Mouse (Mus musculus) adrenal gland, postnatal 36 days (tissue): ENCODE measurements at regions not wholly inside any gene's neighbourhood (a gene's known extent, or its start where the extent isn't known, plus 50 kb on each side); places are given as distances from the start of the nearest gene placed in this dataset.

Experiments used
- DNase-seq, 2 experiments: peaks; one replicate each; pipeline ENCODE4 v3.0.0; 2021; ENCODE audit warnings: mixed read lengths in 1 of 2

DNA sequence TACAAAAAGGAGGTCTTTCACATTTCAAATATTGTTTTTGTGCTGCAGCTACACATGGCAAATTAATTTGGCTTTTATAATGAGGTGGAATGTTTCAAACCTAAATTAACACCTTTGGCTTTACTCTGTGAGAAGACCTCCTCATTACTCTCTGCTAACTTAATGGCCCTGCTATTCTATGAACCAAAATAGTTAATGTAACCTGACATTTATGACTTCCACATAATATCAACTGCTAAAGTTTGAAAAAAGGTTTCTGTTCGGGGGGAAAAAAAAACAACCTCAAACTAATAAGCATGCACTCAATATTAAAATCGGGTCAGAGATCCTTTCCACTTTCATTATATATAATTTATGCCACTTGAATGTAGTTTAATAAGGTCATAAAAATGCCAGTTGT is 197.2 kb upstream of the Cep162 start:
- DNase-seq: no peak

DNA sequence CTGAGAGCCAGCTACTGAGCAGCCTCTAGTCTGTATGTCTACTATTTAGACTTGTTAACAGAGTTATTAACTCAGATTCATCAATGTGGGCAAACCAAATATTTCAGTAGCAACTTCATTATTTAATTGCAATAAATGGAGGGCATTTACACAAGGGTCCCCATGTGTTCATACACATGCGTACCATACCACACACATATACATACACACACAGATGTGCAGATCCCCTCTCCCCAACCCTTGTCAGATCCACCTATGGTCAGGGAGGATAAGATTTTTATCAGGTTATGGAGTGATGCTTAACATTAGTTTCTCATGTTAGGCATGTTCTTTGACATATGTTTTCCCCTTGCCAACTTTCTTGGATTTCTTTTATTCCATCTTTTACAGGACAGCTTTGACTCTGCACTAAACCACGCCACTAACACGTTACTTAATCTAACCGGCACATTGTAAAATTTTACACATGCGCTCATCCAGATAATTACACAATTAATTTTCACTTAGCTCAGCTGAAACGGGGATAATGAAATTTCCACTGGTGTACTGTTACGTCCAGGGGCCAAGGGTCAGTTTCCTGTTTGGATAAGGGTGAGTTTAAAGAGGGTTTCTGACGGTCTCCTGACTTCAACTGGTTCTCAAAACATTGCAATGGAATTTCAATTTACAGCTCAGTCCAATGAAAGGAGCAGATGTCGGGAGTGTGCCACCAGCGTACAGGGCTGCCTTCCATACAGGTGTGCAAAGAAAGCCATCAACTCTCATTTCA is 188.3 kb upstream of the Cep162 start:
- DNase-seq: no peak

DNA sequence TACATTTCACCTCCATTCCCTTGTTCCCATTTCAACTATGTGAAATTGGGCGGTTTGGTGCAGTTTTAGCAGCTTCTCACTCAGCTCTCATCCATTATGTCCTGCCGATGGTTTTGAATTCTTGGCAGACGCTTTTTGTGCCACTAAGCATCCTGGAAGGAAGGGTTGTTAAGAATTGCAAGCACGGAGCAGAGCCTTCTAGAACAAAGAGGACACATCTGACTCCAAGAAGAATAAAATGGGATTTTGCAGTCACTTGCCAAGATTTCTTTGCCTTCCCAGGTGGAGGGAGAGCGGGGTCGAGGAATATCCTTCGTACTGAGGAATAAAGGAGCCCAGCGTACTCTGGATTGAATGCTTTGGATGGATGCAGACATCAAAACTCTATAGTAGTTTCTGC is 176.7 kb upstream of the Cep162 start:
- no peak for DNase-seq

DNA sequence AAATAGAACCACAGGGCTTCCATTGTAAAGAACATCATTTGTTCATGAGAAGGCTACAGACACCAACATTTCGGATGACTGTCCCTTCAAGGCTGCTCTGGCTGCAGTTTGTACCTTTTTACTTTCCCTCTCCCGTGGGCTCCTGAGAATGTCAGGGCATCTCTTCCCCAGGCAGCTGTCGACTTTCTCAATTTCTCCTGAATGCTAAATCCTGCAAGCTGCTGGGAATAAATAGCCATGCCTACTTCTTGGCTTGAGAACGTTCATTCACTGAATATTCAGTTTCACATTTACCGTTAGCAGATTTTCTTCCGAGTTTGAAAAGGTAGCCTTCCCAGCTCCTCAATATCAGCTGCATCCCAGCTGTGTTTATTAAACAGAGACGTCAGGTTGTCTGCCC is 176.2 kb upstream of the Cep162 start:
- no peak for DNase-seq

DNA sequence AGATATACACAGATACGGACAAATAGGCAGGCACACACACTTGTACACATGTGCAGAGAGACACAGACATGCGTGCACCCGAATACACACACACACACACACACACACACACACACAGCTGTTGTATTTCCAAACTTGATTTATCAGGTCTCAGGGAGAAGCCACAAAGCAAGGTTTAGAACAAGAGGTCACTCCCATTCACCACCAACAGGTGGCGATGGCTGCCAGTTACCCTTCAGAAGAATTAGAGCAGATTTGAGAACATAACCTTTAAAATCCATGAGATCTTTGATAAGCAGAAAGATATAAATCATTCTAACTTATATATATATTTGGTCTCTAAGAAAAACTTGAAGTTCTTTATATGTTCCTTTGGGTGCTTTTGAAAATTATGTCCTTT is 169.9 kb upstream of the Cep162 start:
- peak; percentile 8 to 37 for DNase-seq

DNA sequence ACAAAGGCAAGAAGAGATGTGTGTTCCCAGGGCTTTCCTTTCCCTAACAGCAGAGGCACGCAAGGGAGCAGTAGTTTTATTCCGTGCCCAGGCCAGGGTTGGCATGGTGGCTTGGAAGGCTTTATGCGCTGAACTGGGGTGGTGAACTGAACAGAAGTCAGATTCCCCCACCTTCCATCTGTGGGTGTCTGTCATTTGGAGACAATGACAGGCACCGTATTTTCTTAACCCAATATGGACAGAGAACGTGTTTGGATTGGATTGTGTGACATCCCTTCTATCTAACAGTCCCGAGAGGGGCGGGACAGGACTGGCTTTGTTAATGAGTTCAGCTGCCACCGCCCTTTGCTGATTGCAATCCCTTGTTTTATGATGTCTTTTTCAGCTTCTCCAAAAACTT is 165.8 kb upstream of the Cep162 start:
- no peak for DNase-seq

DNA sequence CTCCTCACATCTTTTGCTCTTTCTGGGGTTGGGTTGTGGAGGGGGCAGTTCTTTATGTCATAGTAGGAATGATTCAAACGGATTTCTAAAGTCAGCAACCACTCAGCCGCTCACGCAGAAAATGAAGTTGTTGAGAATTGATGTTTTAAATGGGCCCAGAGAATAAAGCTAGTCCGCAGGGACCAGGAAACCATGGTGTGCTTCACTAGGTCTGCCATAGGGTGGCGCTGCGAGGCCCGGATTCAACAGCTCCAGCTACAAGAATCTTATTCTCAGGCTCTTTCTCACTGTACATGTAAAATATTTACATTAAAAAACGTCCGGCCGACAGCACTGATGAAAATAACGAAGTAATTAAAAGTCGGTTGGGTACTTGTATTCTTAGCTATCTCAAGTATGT is 164.0 kb upstream of the Cep162 start:
- DNase-seq: peak; percentile 13 to 29

DNA sequence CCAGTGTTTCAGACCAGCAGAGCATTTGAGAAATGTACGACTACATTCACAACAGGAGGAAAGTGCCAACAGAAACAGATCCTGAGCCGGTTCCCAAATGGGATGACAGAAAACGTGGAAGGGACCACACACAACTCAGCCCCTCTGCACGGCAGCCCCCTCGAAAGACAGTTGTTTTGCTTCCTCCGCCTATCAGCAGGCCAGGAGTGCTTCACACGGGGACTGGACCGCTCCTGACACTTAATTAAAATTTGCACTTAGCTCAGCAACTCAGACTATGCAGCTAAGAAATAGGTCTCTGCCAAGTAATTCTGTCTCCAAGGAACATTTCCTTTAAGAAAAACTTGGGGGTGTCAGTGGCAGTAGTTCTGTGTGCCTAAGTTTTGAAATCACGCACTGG is 157.6 kb upstream of the Cep162 start:
- DNase-seq: no peak

DNA sequence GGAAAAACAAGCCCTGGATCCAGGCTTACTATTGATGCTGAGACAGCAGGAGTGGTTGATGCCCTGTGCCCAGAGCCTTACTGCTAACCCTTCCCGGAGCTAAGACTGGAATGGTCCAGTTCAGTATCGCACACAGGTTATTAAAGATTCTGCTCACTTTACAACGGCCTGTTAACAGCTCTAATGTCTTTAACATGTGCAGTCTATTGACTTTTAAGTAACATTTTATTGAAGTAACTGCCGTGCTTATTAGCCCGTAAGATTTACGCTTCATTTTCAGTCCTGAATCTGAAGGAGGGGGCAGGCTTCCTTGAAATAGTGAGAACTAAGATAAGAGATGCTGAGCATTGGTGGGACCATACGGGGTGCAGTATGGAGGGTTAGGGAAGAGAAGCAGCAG is 155.7 kb upstream of the Cep162 start:
- DNase-seq: no peak

DNA sequence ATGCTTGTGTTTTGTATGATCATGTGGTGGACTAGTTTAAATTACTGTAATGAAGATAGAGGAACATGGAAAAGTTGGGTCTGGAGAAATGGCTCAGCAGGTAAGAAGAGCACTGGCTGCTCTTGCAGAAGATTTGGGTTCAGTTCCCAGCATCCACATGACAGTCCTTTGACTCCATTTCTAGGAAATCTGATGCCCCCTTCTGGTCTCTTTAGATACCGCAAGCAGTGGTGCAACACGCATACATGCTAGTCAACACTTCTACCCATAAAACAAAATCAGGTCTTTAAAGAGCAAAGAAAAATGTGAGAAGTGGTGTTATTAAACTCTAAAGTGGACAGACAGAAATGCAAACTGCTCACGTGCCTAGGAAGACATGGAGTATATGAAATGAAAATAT is 154.4 kb upstream of the Cep162 start:
- no peak for DNase-seq

DNA sequence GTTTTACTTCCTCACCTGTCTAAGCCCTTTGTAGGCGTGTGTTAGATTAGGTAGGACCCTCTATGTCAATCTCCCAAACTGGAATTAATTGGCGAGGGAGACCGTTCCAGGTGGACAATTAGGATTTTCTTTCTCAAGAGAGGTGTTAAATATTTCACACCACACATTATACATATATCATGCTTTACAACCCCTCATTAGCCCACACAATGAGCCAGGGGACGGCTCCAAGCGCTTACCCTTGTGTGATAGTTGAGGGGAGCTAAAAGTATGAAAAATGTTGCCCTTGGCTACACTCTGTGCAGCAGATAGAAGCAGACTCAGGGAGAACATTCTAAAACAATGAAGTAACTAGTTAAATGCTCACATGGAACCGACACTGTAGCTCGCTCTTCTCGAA is 153.5 kb upstream of the Cep162 start:
- DNase-seq: no peak

DNA sequence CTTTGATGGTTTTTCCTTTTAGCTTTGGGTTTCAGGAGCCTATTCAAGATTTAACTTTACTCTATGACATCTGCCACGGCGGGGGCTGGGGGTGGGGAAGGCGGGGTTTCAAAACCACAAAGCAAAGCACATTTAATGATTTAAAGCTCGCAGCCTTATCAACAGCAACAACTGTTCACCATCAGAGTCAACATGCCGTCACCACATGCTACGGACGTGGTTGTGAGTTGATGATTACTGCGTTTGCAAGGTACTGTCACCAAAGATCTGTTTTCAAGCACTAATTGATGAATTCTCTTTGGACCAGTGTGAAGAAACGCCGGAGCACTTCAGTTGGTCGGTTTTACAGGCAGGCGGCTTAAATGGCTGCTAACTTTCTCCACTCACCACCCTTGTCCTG is 151.1 kb upstream of the Cep162 start:
- DNase-seq: no peak

DNA sequence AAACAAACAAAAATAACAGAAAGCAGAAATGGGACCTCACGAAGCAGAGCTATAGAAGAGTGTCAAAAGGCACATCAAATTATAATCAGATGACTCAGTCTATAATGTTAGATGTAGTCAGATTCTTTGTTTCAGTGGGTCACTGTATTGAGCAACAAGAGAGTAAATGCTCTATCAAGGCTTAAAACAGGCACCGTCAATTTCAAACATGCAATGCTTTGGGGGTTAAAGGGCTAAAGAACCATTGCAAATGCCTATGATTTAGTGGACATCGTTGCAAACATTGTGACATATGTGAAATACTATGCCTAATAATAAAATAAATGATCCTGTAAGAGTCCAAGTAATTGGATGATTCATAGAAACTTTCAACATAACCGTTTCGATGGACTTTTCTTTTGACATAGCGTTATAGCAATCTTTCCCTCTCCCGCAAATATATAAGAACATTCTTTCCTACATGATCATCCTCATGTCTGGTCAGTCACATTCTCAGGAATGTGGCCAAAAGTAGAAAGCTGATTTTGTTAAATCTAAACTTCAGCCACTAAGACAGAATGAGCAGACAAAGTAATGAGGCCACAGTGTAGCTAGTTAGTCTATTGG is 149.9 kb upstream of the Cep162 start:
- DNase-seq: no peak

DNA sequence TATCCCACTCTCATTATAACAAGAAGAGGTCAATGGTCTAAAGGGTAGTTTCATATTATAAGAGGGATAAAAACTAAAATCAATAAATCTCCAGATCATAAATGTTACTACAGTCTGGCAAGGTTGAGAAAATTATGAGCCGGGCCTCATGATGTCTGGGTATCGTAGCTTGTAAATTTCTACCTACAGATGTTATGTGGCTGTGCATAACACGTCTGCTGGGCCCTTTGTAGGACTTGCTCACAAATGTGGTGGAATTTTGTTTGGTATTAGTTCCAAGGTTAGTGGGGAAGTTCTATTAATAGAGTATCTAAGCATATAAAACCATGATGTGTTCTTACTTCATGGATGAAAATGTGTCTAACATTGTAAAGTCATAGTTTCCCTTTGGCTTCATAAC is 146.7 kb upstream of the Cep162 start:
- DNase-seq: no peak

DNA sequence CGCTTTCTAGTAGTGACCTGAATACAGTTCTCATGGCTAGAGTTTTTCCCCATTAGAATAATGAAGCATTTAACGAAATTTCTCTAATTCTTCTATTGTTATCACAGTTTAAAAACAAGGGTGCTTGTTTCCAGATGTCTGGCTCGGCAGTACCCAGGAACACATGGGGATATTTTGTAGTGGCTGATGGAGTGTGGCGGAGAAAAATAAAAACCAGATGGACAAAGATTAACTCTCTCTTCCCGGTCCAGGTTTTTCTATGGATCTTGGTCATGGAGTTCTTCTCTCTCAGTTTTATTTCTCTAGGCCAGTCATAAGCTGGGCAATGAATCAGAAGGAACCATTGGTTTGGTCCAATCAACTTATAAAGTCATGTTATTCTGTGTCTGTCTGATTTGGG is 132.2 kb upstream of the Cep162 start:
- DNase-seq: no peak

DNA sequence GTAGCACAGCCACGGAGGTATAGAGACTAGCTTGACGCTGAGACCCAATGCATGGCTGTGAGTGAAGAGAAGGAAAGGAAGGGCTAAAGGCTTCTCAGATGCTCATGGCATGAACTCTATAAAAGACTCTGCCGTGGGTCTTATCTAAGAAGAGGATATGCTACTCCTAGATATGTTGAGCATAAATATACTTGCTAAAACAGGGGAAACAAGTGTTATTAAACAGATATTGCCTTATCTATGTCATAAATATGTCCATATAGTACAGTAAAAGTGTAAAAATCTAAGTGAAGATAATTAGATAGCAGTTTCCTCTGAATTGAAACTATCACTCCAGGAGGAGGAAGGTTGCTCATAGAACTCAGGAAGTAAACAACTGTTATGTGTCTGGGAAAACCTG is 128.2 kb upstream of the Cep162 start:
- DNase-seq: no peak

DNA sequence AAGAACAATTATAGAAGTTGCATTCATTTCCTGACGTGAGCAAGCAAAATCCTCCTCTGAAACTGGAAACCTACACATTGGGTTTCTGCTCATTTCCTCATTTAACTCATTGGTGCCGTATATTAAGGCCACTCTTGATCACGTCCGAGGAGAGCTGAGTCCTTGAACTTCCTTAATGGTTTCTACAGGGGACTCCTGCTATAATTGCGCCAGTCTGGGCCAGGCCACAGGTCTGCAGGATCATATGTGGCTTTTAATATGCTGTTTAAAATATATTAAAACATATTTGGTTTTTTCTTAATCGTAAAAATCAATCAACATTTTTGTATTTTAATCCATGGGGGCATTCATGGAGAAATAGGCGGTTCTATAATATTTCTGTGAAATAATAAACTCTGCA is 122.6 kb upstream of the Cep162 start:
- no peak for DNase-seq

DNA sequence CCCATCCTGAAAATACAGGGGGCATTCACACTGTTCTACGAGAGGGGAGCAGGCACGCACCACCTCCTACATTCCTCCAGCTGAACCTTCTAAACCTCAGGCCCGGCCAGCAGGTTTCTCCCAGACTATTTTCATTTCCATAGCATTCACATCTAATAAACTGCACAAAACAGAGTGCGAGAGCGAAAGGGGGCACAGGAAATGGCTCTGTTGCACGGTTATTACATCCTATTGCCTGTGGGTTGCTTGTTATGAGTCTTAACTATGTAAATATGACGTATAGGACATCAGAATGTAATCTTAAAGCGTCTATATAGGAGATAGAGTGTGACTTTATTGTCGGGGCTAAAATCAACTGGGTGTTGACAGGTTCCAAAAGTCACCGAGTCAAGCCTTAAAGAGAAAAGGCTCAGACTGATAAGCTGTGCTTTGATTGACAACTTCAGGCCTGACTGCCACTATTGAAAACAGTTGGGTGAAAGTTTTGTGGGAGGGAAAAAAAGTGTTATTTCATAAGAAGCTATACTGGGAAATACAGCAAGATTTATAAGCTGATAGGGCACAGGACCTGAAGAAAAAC is 121.5 kb upstream of the Cep162 start:
- DNase-seq: no peak

DNA sequence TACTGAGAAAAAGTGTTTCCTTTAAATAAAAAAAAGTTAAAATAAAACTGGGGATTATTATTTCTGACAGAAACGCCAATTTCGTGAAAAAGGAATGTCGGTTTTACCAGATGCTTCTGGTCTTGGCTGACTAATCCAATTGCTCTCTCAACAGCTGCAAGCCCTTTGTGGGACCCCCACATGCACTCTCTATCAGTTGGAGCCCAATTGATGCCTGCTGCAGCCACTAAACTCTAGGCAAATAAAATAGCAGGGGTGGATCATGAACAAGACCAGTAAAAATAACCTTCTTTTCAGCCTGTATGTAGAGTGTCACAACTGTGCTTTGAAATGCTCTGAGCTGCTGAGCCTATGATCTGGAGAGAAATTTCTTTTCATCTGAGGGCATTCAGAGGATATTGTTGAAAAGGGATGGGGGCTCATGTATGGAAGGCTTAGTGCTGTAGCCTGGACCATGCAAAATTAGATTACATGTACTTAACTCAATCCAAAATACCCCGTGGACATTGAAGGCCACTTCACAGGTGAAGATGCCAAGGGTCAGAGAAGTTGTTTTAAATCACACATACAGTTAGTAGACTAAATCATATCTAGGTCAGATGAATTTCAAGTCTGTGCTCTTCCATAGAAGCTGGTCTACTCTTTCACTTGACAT is 117.0 kb upstream of the Cep162 start:
- DNase-seq: no peak

DNA sequence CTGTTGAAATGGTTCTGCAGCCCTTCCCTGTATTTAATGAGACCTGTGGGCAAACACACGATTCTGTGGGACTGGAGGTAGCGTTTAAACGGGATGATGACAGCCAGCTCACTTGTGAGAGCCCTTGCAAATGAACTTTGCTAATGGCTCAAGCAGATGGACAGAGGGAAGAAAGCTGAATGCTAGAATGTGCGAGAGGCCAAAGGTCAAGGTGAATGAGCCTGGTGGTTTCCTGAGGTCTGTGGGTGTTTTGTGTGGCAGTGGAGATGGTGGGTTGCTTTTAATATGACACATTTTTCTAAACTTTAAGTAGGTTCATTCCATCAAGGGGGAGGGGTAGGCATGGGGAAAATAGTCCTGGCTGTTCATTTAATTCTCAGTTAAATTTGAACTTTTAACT is 113.7 kb upstream of the Cep162 start:
- DNase-seq: no peak

DNA sequence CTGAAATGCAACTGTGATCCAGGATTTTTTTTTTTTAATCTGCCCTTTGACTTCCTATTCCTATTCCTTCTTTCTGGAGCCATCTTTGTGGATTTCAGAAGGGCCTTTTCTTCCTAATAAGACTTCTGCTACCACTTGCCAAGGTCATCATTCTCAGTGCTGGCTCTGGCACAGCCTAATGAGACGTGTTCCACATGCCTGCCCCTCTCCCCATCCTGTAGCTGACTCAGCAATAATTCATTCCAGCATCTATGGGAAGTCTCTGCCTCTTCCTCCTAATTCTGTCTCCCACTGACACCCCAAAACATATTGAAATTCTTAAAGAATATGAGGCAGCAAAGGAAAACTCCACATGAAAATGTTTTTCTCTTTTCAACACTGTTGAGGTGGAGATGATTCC is 91.7 kb upstream of the Cep162 start:
- DNase-seq: no peak

DNA sequence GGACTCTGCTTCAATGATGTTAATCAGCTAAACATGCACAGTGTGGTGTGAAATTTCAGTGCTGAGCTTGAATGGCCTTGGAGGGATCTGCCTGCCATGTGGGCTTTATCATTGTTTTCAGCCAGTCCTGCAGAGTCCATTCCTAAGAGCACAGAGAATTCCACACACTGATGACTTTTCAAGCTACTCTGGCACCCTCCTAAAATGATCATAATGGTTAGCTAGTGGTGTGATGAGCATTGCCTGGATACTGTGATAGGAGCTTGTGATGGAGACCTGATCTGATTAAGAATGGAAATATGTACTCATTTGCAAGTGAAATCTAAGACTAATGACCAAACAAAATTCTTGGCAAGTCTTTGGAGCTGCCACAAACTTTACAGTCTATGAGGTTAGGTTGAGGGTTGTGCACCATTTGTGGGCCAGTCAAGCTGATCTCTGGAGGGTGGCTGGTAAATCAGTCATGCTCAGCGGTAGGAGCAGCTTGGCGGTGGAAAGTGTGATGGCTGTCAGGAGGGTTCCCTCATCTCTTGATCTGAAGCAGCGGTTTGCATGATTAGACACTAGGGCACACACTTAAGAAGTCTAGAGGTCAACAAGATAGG is 91.0 kb upstream of the Cep162 start:
- no peak for DNase-seq

DNA sequence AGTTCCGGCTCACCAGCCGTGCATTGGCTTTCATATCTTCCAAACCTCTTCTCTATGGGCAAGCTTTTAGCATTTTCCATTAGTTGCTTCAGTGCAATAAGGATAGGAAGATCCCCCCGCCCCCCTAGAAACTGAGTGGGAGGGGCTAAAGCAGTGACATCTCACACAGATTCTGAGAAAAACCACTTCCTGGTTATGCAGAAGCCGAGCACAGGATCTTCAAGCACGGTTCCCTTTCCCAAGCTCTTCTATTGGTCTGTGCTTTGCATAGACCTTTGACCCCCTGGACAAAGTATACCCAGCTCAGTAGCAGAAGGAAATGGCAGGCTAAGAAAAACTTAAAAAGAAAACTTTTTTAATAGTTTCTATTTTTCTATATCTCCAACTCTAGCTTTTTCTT is 86.1 kb upstream of the Cep162 start:
- DNase-seq: no peak
